In genomic region chr7:143739511-143740461, GRCm38 (mm10) we compare ENCODE assay signal across 8 mouse cellular contexts. TPM values are rescaled to one million over a fixed set of nuclear protein-coding genes. Genes with fewer than 3 reads are reported as not detected.
DNase-seq lines count a peak whose midpoint lies in the region; ATAC-seq and TF ChIP-seq lines count a peak whose summit lies in the region.

No protein-coding gene starts in this region.

- H3K27ac ChIP-seq in forebrain, embryonic 16.5 days (ENCODE audit: low read length): peak overlapping the region; percentile 69
- H3K27ac ChIP-seq in lung, embryonic 14.5 days (ENCODE audit: low read depth): peak overlapping the region; percentile 87

- WGBS in forebrain, embryonic 16.5 days: 4% methylated on average over 37 of the region's 38 CpGs
- WGBS in lung, embryonic 14.5 days: 2% methylated on average over 38 of the region's 38 CpGs

- H3K4me2 ChIP-seq in forebrain, embryonic 16.5 days (ENCODE audit: low read length): peak overlapping the region; percentile 80
- H3K4me2 ChIP-seq in lung, embryonic 14.5 days: peak overlapping the region; percentile 92

- H3K4me1 ChIP-seq in forebrain, embryonic 16.5 days (replicated peaks; ENCODE audit: control insufficient read depth, insufficient read depth, low read length): peaks cover 26% of the 10 kb centered on the region
- H3K4me1 ChIP-seq in lung, embryonic 14.5 days (ENCODE audit: insufficient read depth): peaks cover 21% of the 10 kb centered on the region

- peak; percentile 94 for ATAC-seq in forebrain, embryonic 16.5 days
- peak; percentile 95 for ATAC-seq in lung, embryonic 14.5 days (ENCODE audit: insufficient read depth)

- H3K36me3 ChIP-seq in forebrain, embryonic 16.5 days (ENCODE audit: control insufficient read depth, insufficient read depth): no peaks in the 10 kb centered on the region
- no peaks in the 10 kb centered on the region for H3K36me3 ChIP-seq in lung, embryonic 14.5 days (ENCODE audit: insufficient read depth)

- intact Hi-C loops in heart, postnatal 25 days (cut with DNase I): no loop called here

- H3K4me3 ChIP-seq in forebrain, embryonic 16.5 days (replicated peaks; ENCODE audit: low read length): peak overlapping the region; percentile 85
- H3K4me3 ChIP-seq in lung, embryonic 14.5 days (ENCODE audit: low read depth, low read length): peak overlapping the region; percentile 76

- H3K9ac ChIP-seq in forebrain, embryonic 16.5 days (replicated peaks; ENCODE audit: low read depth, low read length): peak overlapping the region; percentile 93
- H3K9ac ChIP-seq in lung, embryonic 14.5 days: peak overlapping the region; percentile 90

- peak; percentile 47 to 60 for DNase-seq in CD8-positive naive resting alpha-beta T cell, adult 2 months (ENCODE audit: low read depth in 2 of 2, low spot score in 2 of 2)
- peak; percentile 84 for DNase-seq in brain, adult 2 months (ENCODE audit: low read depth, low spot score)
- DNase-seq in heart, postnatal 25 days (ENCODE audit: low spot score): peak; percentile 77
- peak; percentile 66 to 77 for DNase-seq in layer of hippocampus, adult 18-20 months (ENCODE audit: low spot score in 2 of 2)
- DNase-seq in lung, embryonic 14.5 days: peak; percentile 93
- peak; percentile 80 for DNase-seq in ovary, adult 18-20 months (ENCODE audit: low spot score)
- DNase-seq in thymus, postnatal 14 days: peak; percentile 75

- H3K9me3 ChIP-seq in forebrain, embryonic 16.5 days (ENCODE audit: control insufficient read depth, low read length): no peaks in the 10 kb centered on the region
- no peaks in the 10 kb centered on the region for H3K9me3 ChIP-seq in lung, embryonic 14.5 days (ENCODE audit: low read depth, low read length)

- no peak for TF ChIP-seq CTCF in lung, embryonic 14.5 days (IDR thresholded peaks at IDR 0.05; ENCODE audit: low read depth)

- H3K27me3 ChIP-seq in forebrain, embryonic 16.5 days (replicated peaks; ENCODE audit: control insufficient read depth, insufficient read depth, low read length): no peaks in the 10 kb centered on the region
- no peaks in the 10 kb centered on the region for H3K27me3 ChIP-seq in lung, embryonic 14.5 days (ENCODE audit: insufficient read depth, low read length)

RNA-seq across cellular contexts. Expression of gene Osbpl5, which starts 17.0 kb away (rescaled TPM):
- polyA plus RNA-seq in forebrain, embryonic 16.5 days (2015; fragmentation: Nextera tagmentation; extraction: Ambion mirVana): 34.0 and 35.8 TPM in 2 replicates
- 10 to 100 TPM; 16.0 to 21.5 TPM for total RNA-seq in heart, postnatal 25 days (2021)
- 10 to 100 TPM; 19.3 to 22.1 TPM for total RNA-seq in layer of hippocampus, adult 18-20 months (2021)
- polyA plus RNA-seq in lung, embryonic 14.5 days (2014; fragmentation: Nextera tagmentation; extraction: Ambion mirVana): 34.2 and 36.8 TPM in 2 replicates

RNA-seq across cellular contexts. Expression of gene Mrgprg, which starts 27.0 kb away (rescaled TPM):
- polyA plus RNA-seq in forebrain, embryonic 16.5 days (2015; fragmentation: Nextera tagmentation; extraction: Ambion mirVana): not detected in 2 replicates
- not detected for total RNA-seq in heart, postnatal 25 days (2021)
- total RNA-seq in layer of hippocampus, adult 18-20 months (2021): not detected
- polyA plus RNA-seq in lung, embryonic 14.5 days (2014; fragmentation: Nextera tagmentation; extraction: Ambion mirVana): not detected in 2 replicates

RNA-seq across cellular contexts. Expression of gene Mrgpre, which starts 44.5 kb away (rescaled TPM):
- polyA plus RNA-seq in forebrain, embryonic 16.5 days (2015; fragmentation: Nextera tagmentation; extraction: Ambion mirVana): 4.0 and 5.8 TPM in 2 replicates
- 1 to 10 TPM; 1.0 to 1.3 TPM for total RNA-seq in heart, postnatal 25 days (2021)
- total RNA-seq in layer of hippocampus, adult 18-20 months (2021): 1 to 10 TPM; 5.4 to 6.9 TPM
- polyA plus RNA-seq in lung, embryonic 14.5 days (2014; fragmentation: Nextera tagmentation; extraction: Ambion mirVana): 1.5 and 1.9 TPM in 2 replicates

RNA-seq across cellular contexts. Expression of gene Tnfrsf23, which starts 54.1 kb away (rescaled TPM):
- polyA plus RNA-seq in forebrain, embryonic 16.5 days (2015; fragmentation: Nextera tagmentation; extraction: Ambion mirVana): 0.61 and 0.76 TPM in 2 replicates
- 1 to 10 TPM; 1.7 to 2.1 TPM for total RNA-seq in heart, postnatal 25 days (2021)
- under 1 TPM; 0.71 to 0.92 TPM for total RNA-seq in layer of hippocampus, adult 18-20 months (2021)
- polyA plus RNA-seq in lung, embryonic 14.5 days (2014; fragmentation: Nextera tagmentation; extraction: Ambion mirVana): 0.95 and 1.1 TPM in 2 replicates

Comparison
In these comparisons a context has a peak if more than half of its experiments do, and no peak if none do; other contexts are left out.
1. Peak in every context shown above with its lines: DNase-seq, ATAC-seq, H3K4me3 ChIP-seq and H3K27ac ChIP-seq.